Mouse (Mus musculus) adrenal gland, adult 2 months (tissue): ENCODE data around the gene Psip1. TPM values are rescaled to one million over a fixed set of nuclear protein-coding genes. Genes with fewer than 3 reads are reported as not detected.
"Not testable (repeated sequence)": the region's sequence is repeated elsewhere in the genome, so short reads cannot be mapped to it uniquely, and the experiment has no call there.

ENCODE experiments used
- DNase-seq: peaks from one replicate; pipeline ENCODE4 v3.0.0; 2021
- polyA plus RNA-seq: library from polyadenylated mRNA; depleted of rRNA; stranded (reverse); fragments of >200 nt; gene quantifications from 2 replicates; pipeline ENCODE4 v1.2.3, GENCODE M21; 2012
- total RNA-seq, 2 experiments: library from RNA; stranded (reverse); gene quantifications; 2 replicates each; pipeline ENCODE4 v1.2.3; 2021

The Psip1 gene
- total and polyA plus RNA-seq, 3 experiments = 14.0 to 51.6 (median 41.3) TPM

GRCm38 (mm10) chr4:83501037-83501430 is 14.8 kb upstream of the Psip1 start:
- no peak for DNase-seq

GRCm38 (mm10) chr4:83500154-83501036 is 14.1 kb upstream of the Psip1 start:
- DNase-seq = no peak

DNA sequence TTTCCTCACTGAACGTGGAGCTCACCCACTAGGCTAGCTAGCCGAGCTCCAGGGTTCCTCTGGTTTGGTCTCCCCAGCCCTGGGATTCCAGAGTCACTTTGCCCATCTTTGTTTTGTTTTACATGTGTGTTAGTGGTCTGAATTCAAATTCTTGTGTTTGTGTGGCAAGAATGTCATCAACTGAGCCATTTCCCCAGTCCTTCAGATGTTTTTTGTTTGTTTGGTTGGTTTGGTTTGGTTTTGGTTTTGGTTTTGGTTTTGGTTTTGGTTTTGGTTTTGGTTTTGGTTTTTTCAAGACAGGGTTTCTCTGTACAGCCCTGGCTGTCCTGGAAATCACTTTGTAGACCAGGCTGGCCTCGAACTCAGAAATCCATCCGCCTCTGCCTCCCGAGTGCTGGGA is 10.8 kb upstream of the Psip1 start:
- DNase-seq = not testable (repeated sequence)

GRCm38 (mm10) chr4:83493112-83493511 is 6.9 kb upstream of the Psip1 start:
- no peak for DNase-seq

GRCm38 (mm10) chr4:83489121-83489520 is 2.9 kb upstream of the Psip1 start:
- no peak for DNase-seq

- DNase-seq = peak; percentile 89
Observed at GRCm38 (mm10) chr4:83485735-83486116, 533 bp downstream of the Psip1 start.

DNA sequence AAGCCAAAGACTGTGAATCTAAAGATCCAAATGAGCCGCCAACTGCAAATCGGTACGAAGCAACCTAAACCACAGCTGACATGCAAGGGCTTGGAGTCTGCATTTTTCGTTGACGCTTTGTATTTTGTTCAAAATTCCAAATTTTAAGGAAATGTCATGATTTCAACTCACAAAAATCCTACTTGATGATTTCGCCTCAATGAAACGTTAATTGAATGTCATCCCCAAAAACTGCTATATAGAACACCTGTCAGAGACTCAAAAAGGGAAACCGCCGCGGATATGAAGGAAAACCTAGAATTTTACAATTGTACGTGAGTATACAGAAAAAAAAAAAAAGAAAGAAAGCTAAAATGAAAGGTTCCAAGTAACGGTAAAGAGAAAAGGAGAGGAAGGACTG is 1.0 kb downstream of the Psip1 start:
- no peak for DNase-seq

DNA sequence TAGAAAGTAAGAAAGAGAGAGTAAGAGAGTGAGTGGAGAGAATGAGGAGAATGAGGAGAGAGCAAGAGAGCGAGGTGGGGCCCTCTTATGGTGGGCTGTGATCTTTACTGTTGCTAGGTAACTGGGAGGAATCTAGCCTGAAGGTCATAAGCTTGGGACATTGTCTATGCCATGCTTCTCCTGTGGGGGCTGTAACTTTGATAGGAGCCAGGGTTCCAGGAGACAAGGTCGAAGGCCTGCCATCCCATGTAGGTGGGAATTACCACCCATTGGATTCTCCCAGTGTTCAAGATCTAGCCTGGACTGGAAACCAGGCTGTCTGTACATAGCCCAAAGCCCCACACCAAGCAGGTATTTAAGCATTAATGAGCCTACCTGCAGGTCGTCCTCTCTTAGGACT is 18.1 kb downstream of the Psip1 start:
- DNase-seq = no peak

GRCm38 (mm10) chr4:83467615-83468014 is 18.6 kb downstream of the Psip1 start:
- DNase-seq = no peak

DNA sequence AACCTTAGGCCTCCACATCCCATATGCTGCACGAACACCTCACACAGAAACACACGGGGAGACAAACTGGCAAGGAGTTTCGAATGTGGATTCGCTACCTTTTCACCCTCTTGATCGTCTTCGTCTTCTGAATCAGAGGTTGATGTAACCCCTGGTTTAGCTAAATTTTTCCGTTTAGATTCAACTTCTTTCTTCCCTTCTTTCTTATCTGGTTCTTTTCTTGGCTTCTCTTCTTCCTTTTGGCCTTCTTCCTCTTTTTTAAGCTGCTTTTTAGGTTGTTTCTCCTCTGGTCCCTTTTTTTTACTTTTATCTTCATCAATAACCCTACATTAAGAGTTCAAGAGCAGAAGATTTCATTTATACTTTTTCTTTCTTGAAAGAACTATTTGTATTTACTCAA is 21.4 kb downstream of the Psip1 start:
- DNase-seq = no peak

GRCm38 (mm10) chr4:83460106-83460505 is 26.2 kb downstream of the Psip1 start:
- no peak for DNase-seq

GRCm38 (mm10) chr4:83450785-83451184 is 35.5 kb downstream of the Psip1 start:
- DNase-seq = no peak

DNA sequence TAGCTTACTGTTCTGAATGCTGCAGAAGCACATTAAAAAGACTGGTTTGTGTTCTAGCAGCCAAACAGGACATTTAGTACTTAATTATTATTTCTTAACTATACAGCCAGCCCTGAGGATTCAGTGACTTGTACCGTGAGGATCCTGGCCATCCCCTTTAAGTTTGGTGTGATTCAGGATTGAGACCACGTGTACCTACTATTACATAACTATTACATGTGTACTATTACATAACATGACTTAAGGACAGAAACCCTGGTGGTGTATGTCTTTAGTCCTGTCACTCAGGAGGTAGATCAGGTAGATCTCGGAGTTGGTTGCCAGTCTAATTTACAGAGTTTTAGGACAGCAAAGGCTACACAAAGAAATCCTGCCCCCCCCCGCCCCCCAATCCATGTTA is 45.2 kb downstream of the Psip1 start:
- no peak for DNase-seq

- DNase-seq = no peak
Observed at GRCm38 (mm10) chr4:83439045-83439444, 47.2 kb downstream of the Psip1 start.

DNA sequence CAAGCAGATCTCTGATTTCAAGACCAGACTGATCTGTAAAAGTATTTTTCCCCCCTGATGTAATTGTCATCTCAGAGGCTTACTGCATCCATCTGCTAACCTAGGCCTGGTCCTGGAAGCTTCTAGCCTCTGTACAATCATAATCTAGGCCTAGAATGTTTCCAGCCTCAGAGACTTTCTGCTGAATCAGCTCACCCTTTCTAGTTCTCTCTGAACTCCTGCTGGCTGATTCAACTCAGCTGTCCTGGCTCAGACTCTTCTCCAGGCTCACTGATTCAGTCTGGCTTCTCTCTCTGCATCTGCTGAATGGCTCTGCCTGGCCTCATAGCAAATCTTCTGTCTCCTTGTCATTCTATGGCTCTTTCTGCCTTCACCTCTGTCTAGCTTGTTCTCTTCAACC is 48.1 kb downstream of the Psip1 start:
- DNase-seq = no peak

DNA sequence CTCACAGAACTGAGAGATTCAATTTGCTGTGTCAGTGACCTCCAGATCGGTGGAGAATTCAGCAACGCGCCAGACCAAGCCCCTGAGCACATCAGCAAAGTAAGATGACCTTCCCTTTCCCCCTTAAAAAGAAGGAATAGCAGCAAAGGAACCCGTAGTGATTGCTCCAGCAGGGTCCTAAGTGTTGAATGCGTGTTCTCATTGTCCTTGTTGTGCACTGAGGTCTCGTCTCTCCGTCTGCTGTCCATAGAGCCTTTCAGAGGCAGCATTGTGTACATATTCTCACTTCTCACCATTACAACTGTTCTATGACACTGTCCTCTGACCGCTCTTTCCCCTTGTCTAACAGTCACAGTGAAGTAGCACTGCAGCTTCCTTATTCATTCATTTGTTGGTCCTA is 49.9 kb downstream of the Psip1 start:
- no peak for DNase-seq

GRCm38 (mm10) chr4:83432901-83433300 is 53.4 kb downstream of the Psip1 start:
- DNase-seq = no peak

GRCm38 (mm10) chr4:83431950-83432349 is 54.3 kb downstream of the Psip1 start:
- no peak for DNase-seq

- DNase-seq = no peak
Observed at GRCm38 (mm10) chr4:83428845-83429244, 57.4 kb downstream of the Psip1 start.

- DNase-seq = no peak
Observed at GRCm38 (mm10) chr4:83427696-83428095, 58.6 kb downstream of the Psip1 start.

DNA sequence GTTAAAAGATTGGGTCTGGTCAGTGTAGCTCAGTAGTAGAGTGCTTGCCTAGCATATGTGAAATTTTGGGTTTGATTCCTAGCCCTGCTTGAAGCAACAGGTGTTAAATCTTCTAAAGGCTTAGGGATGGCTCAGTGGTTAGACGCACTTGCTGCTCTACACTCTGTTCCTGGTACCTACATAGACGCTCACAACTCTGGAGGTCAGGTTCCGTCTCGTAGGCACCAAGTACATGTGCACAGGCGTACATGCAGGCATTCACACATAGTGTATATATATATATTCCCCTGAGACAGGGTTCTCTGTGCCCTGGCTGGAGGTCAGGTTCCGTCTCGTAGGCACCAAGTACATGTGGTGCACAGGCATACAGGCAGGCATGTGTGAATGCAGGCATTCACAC is 59.1 kb downstream of the Psip1 start:
- no peak for DNase-seq

- no peak for DNase-seq
Observed at GRCm38 (mm10) chr4:83425119-83425518, 61.1 kb downstream of the Psip1 start.

- no peak for DNase-seq
Observed at GRCm38 (mm10) chr4:83423641-83424040, 62.6 kb downstream of the Psip1 start.

GRCm38 (mm10) chr4:83418781-83419180 is 67.5 kb downstream of the Psip1 start:
- no peak for DNase-seq
